Mouse (Mus musculus) lung, postnatal 0 days (tissue): ENCODE measurements around the gene Lef1. TPM values are rescaled to one million over a fixed set of nuclear protein-coding genes. Genes with fewer than 3 reads are reported as not detected.

Source experiments
- ATAC-seq: fragments of 200-750 bp; cut with Nextera tagmentation; 2 replicates; pipeline ENCODE4 v1.8.0; 2017; ENCODE audit warnings: moderate library complexity
- DNase-seq: peaks from one replicate; pipeline ENCODE4 v3.0.0-alpha.2; 2016; ENCODE audit warnings: low spot score
- H3K27ac ChIP-seq: fragments of 300-500 bp; sonication (generic); 2 replicates; pipeline ENCODE4 v1.5.1; 2014; ENCODE audit warnings: antibody characterized with exemption, mild to moderate bottlenecking, low read length, mixed read lengths
- H3K27me3 ChIP-seq: fragments of 300-500 bp; sonication (generic); replicated peaks from 2 replicates; pipeline ENCODE4 v1.6.1; 2014; ENCODE audit warnings: low read length, mixed read lengths; ENCODE audit not compliant: insufficient read depth
- H3K36me3 ChIP-seq: fragments of 300-500 bp; sonication (generic); 2 replicates; pipeline ENCODE4 v1.6.1; 2014; ENCODE audit warnings: low read length, mixed read lengths; ENCODE audit not compliant: insufficient read depth
- H3K4me1 ChIP-seq: fragments of 300-500 bp; sonication (generic); 2 replicates; pipeline ENCODE4 v1.6.1; 2014; ENCODE audit warnings: antibody characterized with exemption, low read depth, low read length, mixed read lengths; ENCODE audit not compliant: insufficient read depth
- H3K4me2 ChIP-seq: fragments of 300-500 bp; sonication (generic); replicated peaks from 2 replicates; pipeline ENCODE4 v1.6.1; 2014; ENCODE audit warnings: low read depth, mild to moderate bottlenecking, low read length, moderate library complexity, mixed read lengths
- H3K4me3 ChIP-seq: fragments of 300-500 bp; sonication (generic); 2 replicates; pipeline ENCODE4 v1.5.1; 2014; ENCODE audit warnings: low read depth, low read length
- H3K9ac ChIP-seq: fragments of 300-500 bp; sonication (generic); replicated peaks from 2 replicates; pipeline ENCODE4 v1.6.1; 2014; ENCODE audit warnings: low read depth, mild to moderate bottlenecking
- H3K9me3 ChIP-seq: fragments of 300-500 bp; sonication (generic); 2 replicates; pipeline ENCODE4 v1.6.1; 2016; ENCODE audit warnings: low read length, mixed read lengths
- CTCF ChIP-seq: IDR thresholded peaks from 2 replicates; pipeline ENCODE4 v1.5.1; 2016; ENCODE audit warnings: antibody characterized with exemption, mild to moderate bottlenecking
- EP300 ChIP-seq: IDR thresholded peaks from 2 replicates; pipeline ENCODE4 v1.6.1; 2016; ENCODE audit warnings: antibody characterized with exemption, mild to moderate bottlenecking, control low read depth
- WGBS: fragments of 180-500 bp; shearing (Covaris S2); extraction: QIAGEN DNeasy Blood & Tissue Kit; methylation state at CpG from one replicate; pipeline ENCODE4 v1.1.7; 2014; 5-methylcytosine and 5-hydroxymethylcytosine counted together
- polyA plus RNA-seq: library from polyadenylated mRNA; unstranded; fragments of >200 nt; fragmentation: Nextera tagmentation; extraction: Ambion mirVana; gene quantifications from 2 replicates; pipeline ENCODE4 v1.2.1, GENCODE M21; 2015

The Lef1 gene
- polyA plus RNA-seq, 1 experiment from 2014 or later = 6.2 TPM

DNA sequence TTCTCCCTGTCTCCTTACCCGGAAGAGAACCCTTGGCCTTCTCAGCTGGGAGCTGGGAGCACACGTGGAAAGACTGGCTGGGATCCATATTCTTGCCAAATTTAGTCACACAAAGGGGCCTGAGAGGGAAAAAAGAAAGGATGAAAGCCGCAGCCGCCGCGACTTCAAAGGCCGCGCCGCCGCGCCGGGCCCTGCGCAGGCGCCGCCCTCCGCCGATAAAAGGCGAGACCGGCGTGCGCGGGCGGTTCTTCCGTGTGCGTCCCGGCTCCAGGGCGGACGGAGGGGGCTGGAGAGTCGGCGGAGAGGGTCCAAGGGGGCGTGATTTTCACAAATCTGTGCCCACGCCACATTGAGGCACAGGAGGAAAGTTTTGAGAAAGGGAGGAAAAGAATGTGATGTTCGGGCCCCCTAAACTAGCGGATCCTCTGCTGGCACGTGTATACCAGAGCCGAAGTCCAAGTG is 4.3 kb upstream of the Lef1 start:
- peak; percentile 60 for DNase-seq
- no peak overlapping the region for H3K27ac ChIP-seq

DNA sequence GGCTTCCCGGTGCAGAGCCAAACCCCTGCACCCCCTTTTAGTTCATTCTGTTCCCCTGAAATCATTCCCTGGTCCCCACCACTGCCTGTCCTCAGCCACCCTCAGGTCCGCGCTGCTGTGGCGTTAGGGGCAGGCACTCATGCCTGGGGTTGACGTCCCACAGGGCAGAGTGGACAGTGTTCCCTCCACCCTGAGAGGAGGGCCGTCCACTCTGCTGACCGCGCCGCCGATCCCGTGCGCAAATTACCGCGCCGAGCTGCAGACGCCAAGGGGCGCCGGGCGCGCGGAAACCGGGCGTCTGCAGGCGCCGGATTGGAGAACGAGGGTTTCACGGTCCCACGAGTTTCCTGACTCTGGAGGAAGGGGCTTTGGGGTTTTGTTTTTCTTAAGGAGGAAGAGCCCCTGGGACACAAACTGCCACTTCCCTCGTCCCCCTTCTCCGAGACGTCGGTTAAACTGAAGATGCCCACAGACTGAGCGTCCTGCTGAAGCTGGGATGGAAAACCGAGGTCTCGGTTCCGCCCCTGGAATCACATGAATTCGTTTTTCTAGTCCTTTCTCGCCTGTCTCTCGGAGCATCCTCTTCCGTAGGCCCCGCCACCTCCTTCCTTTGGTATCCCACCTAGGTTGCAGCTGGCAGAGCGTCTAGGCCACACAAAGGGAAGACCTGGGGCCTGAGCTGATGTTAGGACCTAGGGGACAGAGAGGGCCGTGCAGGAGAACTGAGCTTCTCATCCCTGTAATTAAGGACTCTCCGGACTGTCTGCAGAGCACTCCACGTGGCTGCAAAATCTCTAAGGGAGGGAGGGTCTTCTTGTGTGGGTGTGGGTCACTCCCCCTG is 3.6 kb upstream of the Lef1 start:
- Histone ChIP-seq H3K4me3 (peak overlapping the region; percentile 36), H3K27ac (no peak overlapping the region), H3K27me3 (peaks cover 22% of the 10 kb centered on the region), H3K9me3 (no peaks in the 10 kb centered on the region), H3K4me1 (peaks cover 15% of the 10 kb centered on the region; the same call in 1 of the 2 replicates), H3K4me2 (peak overlapping the region; percentile 56), H3K9ac (no peak overlapping the region), H3K36me3 (no peaks in the 10 kb centered on the region)
- DNase-seq (no peak), ATAC-seq (0 out of 2 replicates have a peak, but pooled peaks have one; percentile 18)
- whole genome bisulfite sequencing = 3% methylated on average over 45 of the region's 45 CpGs
- no peak for TF ChIP-seq CTCF
- no peak for TF ChIP-seq EP300

More for the DNA sequence above, 4.3 kb upstream of the Lef1 start:
- no peaks in the 10 kb centered on the region for H3K9me3 ChIP-seq
- no peak overlapping the region for H3K9ac ChIP-seq
- ATAC-seq = peak; percentile 74
- peaks cover 8% of the 10 kb centered on the region; the same call in 1 of the 2 replicates for H3K4me1 ChIP-seq
- 4% methylated on average over 35 of the region's 36 CpGs for WGBS
- H3K4me2 ChIP-seq = peak overlapping the region; percentile 56
- peak overlapping the region; percentile 36 for H3K4me3 ChIP-seq
- TF ChIP-seq CTCF = no peak
- TF ChIP-seq EP300 = no peak
- peaks cover 15% of the 10 kb centered on the region for H3K27me3 ChIP-seq
- no peaks in the 10 kb centered on the region for H3K36me3 ChIP-seq

DNA sequence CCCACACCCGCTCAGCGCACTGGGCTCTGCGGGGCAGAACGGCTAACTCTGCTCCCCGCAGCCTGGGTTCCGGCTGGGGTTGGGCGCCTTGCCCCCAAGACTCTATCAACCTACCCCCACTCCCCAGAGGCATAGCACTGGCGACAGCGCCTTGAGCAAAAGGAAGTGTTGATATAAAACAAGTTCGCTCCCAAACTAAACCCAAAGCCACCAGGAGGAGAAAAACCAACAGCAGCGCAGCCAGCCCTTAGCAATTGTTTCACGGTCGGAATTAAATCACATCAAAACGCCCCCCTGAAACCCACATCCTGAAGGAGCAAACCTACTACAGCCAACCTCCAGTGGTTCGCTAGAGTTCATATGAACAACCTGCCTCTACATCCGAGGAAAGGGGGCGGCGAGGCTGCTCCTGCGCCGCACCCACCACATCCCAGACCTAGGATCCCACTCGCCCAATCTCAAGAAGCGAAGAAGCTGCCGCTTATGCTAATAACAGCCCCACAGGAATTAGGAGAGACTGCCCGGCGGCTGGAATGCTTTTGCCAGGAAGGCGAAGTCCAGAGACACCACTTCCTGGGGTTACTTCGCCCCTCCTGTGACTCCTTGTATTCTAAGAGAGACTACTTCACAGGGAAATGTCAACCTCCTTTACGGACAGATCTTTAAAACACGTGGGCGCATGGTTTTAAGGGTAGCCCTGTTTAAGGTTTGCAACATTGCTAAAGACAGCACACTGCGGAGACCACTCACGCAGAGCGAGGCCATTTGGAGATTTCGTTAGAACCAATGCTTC is 2.8 kb upstream of the Lef1 start:
- no peak overlapping the region for H3K4me3 ChIP-seq
- 11% methylated on average over 34 of the region's 34 CpGs for WGBS
- TF ChIP-seq CTCF (no peak), EP300 (no peak)
- ATAC-seq = no peak
- H3K27me3 ChIP-seq = peaks cover 25% of the 10 kb centered on the region
- no peak overlapping the region; the same call in 1 of the 2 replicates for H3K4me2 ChIP-seq
- DNase-seq = no peak
- no peaks in the 10 kb centered on the region for H3K36me3 ChIP-seq
- no peak overlapping the region for H3K27ac ChIP-seq
- peaks cover 19% of the 10 kb centered on the region; the same call in 1 of the 2 replicates for H3K4me1 ChIP-seq
- H3K9ac ChIP-seq = no peak overlapping the region
- no peaks in the 10 kb centered on the region for H3K9me3 ChIP-seq

DNA sequence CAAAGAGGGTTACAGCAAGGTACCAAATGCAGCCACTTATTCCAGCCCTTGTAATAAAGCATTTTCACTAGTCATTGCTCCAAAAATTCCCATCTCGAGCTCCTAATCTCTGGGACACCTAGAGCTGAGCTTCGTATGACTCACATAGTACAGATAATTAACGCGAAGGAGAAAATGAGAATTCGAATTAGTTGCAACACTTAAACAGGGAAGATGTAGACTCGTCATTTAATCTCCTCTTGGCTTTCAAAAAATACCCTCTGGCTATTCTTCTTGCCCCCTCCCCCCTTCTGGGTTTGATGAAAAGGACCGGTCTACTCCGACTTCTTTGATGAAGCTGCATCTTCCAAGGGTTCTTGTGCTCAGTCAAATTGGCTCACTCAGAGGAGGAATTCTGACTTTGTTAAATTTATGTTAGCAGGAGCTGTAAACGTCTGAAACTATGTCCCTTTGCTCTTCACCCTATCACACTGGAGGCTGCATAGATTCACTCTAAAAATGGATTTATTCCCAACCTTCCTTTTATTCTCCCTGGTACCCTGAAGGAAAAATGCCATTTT is 2.1 kb upstream of the Lef1 start:
- Histone ChIP-seq H3K4me3 (no peak overlapping the region), H3K4me2 (no peak overlapping the region), H3K4me1 (peaks cover 19% of the 10 kb centered on the region; the same call in 1 of the 2 replicates), H3K27ac (no peak overlapping the region), H3K9ac (no peak overlapping the region), H3K36me3 (no peaks in the 10 kb centered on the region), H3K27me3 (peaks cover 25% of the 10 kb centered on the region), H3K9me3 (no peaks in the 10 kb centered on the region)
- 12% methylated on average over 9 of the region's 9 CpGs for WGBS
- DNase-seq = no peak
- no peak for TF ChIP-seq CTCF
- TF ChIP-seq EP300 = no peak
- no peak for ATAC-seq

DNA sequence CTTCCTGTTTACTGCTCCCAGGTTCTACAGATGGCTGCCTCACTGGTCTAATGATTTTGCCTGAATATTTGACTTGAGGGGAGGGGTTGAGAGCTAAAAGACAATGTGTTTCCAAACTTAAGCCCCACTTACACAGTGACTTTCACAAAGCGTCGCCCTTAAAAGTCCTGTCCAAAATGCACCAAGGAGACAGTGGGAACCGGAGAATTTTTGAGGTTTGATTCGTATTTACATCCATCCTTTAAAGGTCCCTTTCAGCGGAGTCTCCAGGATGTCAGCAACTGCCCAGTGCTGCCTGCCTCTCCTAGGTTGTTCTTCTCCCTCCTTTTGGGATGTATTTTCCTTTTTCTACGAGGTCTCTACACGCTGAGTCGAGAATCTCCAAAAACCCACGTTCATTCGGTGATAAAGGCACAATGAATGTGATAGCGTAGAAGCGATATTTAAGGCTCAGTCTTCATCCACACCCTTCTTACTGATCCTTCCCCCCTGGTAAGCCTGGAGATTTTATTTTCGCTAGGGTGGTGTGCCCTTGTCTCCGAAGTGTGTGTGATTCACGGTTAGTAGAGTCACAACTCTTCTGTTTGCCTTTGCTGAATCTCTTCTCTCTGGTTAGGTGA is 1.1 kb upstream of the Lef1 start:
- TF ChIP-seq CTCF = no peak
- no peak for TF ChIP-seq EP300
- H3K4me3 ChIP-seq = peak overlapping the region; percentile 57
- ATAC-seq (no peak), DNase-seq (no peak)
- H3K27ac ChIP-seq = no peak overlapping the region
- no peaks in the 10 kb centered on the region for H3K36me3 ChIP-seq
- peaks cover 19% of the 10 kb centered on the region; the same call in 1 of the 2 replicates for H3K4me1 ChIP-seq
- WGBS = 7% methylated on average over 15 of the region's 15 CpGs
- no peaks in the 10 kb centered on the region for H3K9me3 ChIP-seq
- H3K9ac ChIP-seq = no peak overlapping the region
- peak overlapping the region; percentile 74; the same call in 1 of the 2 replicates for H3K4me2 ChIP-seq
- peaks cover 25% of the 10 kb centered on the region for H3K27me3 ChIP-seq
